In the genomic region with DNA sequence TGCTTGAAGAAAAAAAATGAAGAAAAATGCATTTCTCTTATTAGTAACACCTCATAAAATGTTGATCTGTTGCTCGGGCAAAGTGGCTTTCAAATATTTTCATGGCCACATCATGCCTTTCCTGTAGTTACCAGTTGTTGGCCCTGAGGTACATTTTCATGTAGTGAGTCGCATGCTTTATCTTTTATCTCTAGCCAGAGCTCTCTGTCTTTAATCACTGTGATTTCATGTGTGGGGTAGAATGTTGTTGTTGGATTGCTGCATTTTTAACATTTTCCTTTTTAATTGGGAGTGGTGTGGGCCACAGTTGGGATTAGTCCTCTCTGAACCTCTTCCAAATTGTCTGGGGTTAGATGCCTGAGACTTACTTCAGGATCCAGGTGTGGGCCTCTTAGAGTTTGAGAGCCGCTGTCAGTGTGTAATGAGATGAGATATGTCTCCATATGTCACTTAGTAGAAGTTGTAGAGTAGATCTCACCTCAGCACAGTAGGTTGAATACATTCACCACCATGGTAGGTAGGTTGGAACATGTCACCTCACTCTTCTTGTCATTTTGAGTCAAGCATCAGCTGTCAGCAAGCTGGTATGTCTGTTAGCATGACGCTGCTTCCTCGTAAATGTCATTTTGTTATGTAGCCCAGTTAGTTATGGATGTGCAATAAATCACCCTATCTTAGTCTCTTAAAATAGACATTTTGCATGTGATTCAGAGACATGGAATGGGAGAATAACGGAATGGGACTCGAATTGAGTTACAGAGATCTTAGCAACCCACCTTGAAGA, we compare ENCODE assay signal across 23 mouse cellular contexts.
"Had no signal": no experiment of that assay in that cellular context is flagged by ENCODE, and none has a peak within 500 bp of the region (broad histone marks: within the 10 kb centered on the region; RNA-seq: fewer than 3 reads in every experiment).

No protein-coding gene starts in this region.

- DNase-seq: kidney, adult 11 months; kidney, adult 8-10 months; kidney, postnatal 10 days; kidney, postnatal 36 days; layer of hippocampus, postnatal 36 days; liver; lung, adult 18-20 months; lung, postnatal 10 days; lung, postnatal 4 days; right cerebral cortex, adult 18-20 months; right cerebral cortex, postnatal 14 days; right cerebral cortex, postnatal 4 days; thymus, adult 18-20 months; thymus, postnatal 36 days had no signal

- H3K4me2 ChIP-seq: kidney, embryonic 15.5 days; limb, embryonic 12.5 days; liver, embryonic 12.5 days; liver, embryonic 15.5 days; lung, embryonic 15.5 days; midbrain, embryonic 12.5 days; midbrain, embryonic 15.5 days; stomach, embryonic 15.5 days had no signal

- H3K4me1 ChIP-seq: kidney, embryonic 15.5 days; limb, embryonic 12.5 days; liver, embryonic 12.5 days; liver, embryonic 15.5 days; lung, embryonic 15.5 days; midbrain, embryonic 12.5 days; midbrain, embryonic 15.5 days; stomach, embryonic 15.5 days had no signal

- ATAC-seq: liver, embryonic 12.5 days; midbrain, embryonic 15.5 days had no signal

- H3K4me3 ChIP-seq: kidney, embryonic 15.5 days; left cerebral cortex, adult 2 months; limb, embryonic 12.5 days; liver, embryonic 12.5 days; liver, embryonic 15.5 days; lung, embryonic 15.5 days; midbrain, embryonic 12.5 days; midbrain, embryonic 15.5 days; stomach, embryonic 15.5 days had no signal

- H3K9ac ChIP-seq: kidney, embryonic 15.5 days; limb, embryonic 12.5 days; liver, embryonic 12.5 days; liver, embryonic 15.5 days; lung, embryonic 15.5 days; midbrain, embryonic 12.5 days; midbrain, embryonic 15.5 days; stomach, embryonic 15.5 days had no signal

- H3K36me3 ChIP-seq: kidney, embryonic 15.5 days; limb, embryonic 12.5 days; liver, embryonic 12.5 days; liver, embryonic 15.5 days; lung, embryonic 15.5 days; midbrain, embryonic 12.5 days; midbrain, embryonic 15.5 days; stomach, embryonic 15.5 days had no signal

- H3K27me3 ChIP-seq: kidney, embryonic 15.5 days; limb, embryonic 12.5 days; liver, embryonic 12.5 days; liver, embryonic 15.5 days; lung, embryonic 15.5 days; midbrain, embryonic 12.5 days; midbrain, embryonic 15.5 days; stomach, embryonic 15.5 days had no signal

- H3K9me3 ChIP-seq: kidney, embryonic 15.5 days; limb, embryonic 12.5 days; liver, embryonic 12.5 days; liver, embryonic 15.5 days; lung, embryonic 15.5 days; midbrain, embryonic 12.5 days; midbrain, embryonic 15.5 days; stomach, embryonic 15.5 days had no signal

- H3K27ac ChIP-seq: kidney, embryonic 15.5 days; left cerebral cortex, adult 2 months; limb, embryonic 12.5 days; liver, embryonic 12.5 days; liver, embryonic 15.5 days; lung, embryonic 15.5 days; midbrain, embryonic 12.5 days; midbrain, embryonic 15.5 days; stomach, embryonic 15.5 days had no signal
